Mouse (Mus musculus) testis, adult 10 weeks (tissue): ENCODE data around the gene Unc45b. TPM values are rescaled to one million over a fixed set of nuclear protein-coding genes. Genes with fewer than 3 reads are reported as not detected.

Source experiments
- polyA plus RNA-seq: library from polyadenylated mRNA; stranded (reverse); fragments of 350-450 nt; fragmentation: Illumina TruSeq; extraction: RNeasy Lipid Tissue Mini Kit (QIAGEN cat#74804); gene quantifications from one replicate; pipeline ENCODE4 v1.2.3, GENCODE M21; 2014; ENCODE audit warnings: low read depth, low replicate concordance

The Unc45b gene
- polyA plus RNA-seq: 0.13 TPM

DNA sequence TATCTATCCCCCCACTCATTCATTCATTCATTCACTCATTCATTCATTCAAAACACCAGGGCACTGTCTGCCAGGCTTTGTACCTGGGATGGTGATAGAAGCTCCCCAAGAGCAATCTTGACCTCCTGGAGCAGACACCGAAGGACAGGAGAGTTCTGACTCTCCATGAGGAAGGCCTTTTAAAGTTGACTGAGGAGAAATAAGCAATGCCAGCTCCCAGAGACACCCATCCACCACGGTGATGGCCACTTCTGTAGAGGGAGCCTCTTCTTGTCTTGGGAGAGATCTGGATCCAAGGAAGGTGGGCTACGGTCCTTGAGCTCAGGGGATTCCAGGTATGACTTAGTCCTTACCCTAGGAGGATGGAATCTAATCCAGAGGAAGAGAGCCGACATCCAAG is at the start of gene Unc45b:
TSS of gene Unc45b (plus strand) at position 301 of the 400 bp plus-strand sequence.

DNA sequence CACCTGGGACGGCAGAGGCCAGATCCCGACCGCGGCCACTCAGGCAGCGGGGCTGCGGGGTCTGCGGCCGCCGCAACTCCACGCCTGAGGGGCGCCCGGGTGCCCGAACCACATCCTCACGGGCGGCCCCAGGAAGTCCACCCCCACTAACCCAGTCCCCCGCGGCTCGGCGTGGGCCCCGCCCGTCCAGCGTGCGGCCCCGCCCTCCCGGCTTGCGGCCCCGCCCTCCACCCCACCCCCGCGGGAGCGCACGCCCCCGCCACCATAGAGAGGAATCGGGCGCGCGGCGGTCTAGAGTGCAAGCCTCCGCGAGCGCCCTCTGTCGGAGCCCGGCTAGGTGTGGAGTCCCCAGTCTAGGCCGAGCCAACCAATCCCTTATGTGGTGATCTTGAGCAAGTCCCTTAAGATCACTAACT is 39.3 kb upstream of the Unc45b start, which contains the start of gene Rffl:
TSS of gene Rffl (minus strand) at position 180 of the 416 bp plus-strand sequence.

GRCm38 (mm10) chr11:82890342-82890762 is 20.0 kb upstream of the Unc45b start, which contains the start of gene Rad51d:
Gene Rad51d, minus strand, starts transcription at chr11:82890614.

GRCm38 (mm10) chr11:82891936-82892335 is 18.4 kb upstream of the Unc45b start, which contains the start of gene Fndc8:
Gene Fndc8, plus strand, starts transcription at chr11:82892124.

DNA sequence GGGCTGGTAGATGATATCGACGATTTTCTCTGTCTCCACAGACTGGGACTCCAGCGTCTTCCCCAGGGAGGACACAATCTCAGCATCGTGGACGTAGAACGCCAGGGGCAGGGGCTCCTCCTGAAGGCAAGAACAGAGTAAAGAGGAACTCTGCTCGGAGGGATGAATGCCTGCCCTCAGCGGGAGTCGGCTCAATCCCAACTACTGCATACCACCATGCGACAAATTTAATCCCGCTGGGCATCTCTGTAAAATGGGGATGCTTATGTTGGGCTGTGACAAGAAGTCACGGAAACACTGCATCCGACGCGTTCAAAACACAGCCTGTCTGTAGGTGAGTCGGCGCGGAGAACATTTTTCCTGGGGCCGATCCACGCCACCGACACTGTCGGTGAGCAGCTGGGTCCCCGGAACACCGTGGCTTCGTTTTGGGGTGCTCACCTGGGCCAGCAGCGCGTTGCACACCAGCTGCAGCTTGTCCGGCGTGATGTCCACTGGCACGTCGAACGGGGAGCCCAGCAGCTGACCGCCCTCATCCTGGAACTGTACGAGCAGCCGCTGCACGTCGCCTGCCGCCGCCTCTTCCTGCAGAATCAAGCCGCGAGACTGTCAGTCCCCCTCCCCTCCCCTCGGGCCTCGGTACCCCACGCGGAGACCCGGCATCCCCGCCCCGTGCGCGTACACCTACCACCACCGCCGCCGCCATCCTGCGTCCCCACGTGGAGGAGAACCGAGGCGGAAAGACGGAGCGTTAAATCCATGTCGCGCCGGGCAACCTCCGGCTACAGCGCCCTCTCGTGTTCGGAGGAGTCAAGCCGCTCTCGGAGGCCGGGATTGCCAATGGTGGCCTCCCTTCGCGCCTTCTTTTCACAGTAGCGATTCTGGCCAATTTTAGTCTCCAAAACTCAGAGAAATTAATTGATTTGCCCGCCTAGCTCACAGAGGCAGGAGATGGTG is 2.4 kb upstream of the Unc45b start, which contains the start of gene Nle1:
TSS of gene Nle1 (minus strand) at position 761 of the 957 bp plus-strand sequence.

DNA sequence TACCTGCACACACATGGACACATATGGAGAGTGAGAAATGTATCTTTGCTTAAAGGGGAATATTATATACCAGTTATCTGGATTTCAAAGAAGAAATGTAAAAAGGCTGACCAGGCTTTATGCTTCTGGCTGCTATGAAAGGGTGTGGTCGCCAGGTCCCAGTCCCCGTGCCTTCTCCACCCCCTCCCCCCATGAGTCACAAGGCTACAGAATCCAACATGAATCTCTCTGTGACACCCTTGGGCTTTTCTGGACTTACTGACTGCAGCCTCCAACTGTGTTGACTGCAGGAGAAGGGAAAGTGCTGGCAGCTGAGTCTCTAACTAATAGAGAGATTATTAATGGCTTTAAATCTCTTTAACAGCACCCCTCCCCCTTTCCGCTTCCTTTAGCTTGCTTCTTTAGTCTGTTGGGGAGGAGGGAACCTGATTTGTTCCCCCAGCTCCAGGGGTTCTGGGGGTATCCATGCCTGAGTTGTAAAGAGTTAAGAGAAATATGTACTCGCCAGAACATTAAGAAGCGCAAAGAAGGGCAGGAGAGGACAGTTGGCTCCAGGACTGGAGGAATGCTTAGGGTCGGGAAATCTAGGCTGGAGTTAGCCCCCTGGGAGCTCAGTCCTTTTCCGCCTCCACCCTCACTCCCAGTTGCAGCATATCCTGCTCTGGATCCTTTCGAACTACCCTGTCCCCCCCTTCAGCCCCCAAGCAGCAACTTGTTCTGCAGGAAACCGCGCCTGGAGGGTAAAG is 40.6 kb downstream of the Unc45b start, which contains the start of gene Slfn5:
TSS of gene Slfn5 (plus strand) at position 614 of the 746 bp plus-strand sequence.

GRCm38 (mm10) chr11:82991469-82992166 is 81.3 kb downstream of the Unc45b start, which contains the start of gene Slfn9:
Gene Slfn9, minus strand, starts transcription at chr11:82991830.

Other genes starting within 250 kb of the Unc45b start
- 313 TPM for gene Cct6b, start 146.2 kb upstream of the Unc45b start, polyA plus RNA-seq
- 29.4 TPM for gene Zfp830, start 146.2 kb upstream of the Unc45b start, polyA plus RNA-seq
- gene Lig3, start 129.4 kb upstream of the Unc45b start, polyA plus RNA-seq: 87.9 TPM
- gene Rffl, start 39.3 kb upstream of the Unc45b start, polyA plus RNA-seq: 50.1 TPM
- 2.8 TPM for gene Rad51d, start 19.9 kb upstream of the Unc45b start, polyA plus RNA-seq
- 9.8 TPM for gene Fndc8, start 18.4 kb upstream of the Unc45b start, polyA plus RNA-seq
- gene Nle1, start 2.1 kb upstream of the Unc45b start, polyA plus RNA-seq: 1.6 TPM
- gene Slfn5, start 40.8 kb downstream of the Unc45b start, polyA plus RNA-seq: 2.7 TPM
- gene Slfn9, start 81.3 kb downstream of the Unc45b start, polyA plus RNA-seq: 0.28 TPM
- 1.5 TPM for gene Slfn8, start 110.3 kb downstream of the Unc45b start, polyA plus RNA-seq
- gene Slfn2, start 154.6 kb downstream of the Unc45b start, polyA plus RNA-seq: 0.88 TPM
- gene Slfn1, start 206.3 kb downstream of the Unc45b start, polyA plus RNA-seq: 0.14 TPM